Mouse (Mus musculus) left cerebral cortex, adult 9 months (tissue): Measurements from ENCODE around the gene Wdr86.
"Not testable (repeated sequence)": the region's sequence is repeated elsewhere in the genome, so short reads cannot be mapped to it uniquely, and the experiment has no call there.

Source experiments
- DNase-seq, 2 experiments: peaks; one replicate each; pipeline ENCODE4 v3.0.0; 2022; ENCODE audit warnings: low spot score in 2 of 2

Wdr86 gene

GRCm38 (mm10) chr5:24730488-24730871, at the start of gene Wdr86:
Wdr86 (minus strand) TSS chr5:24730727.
- DNase-seq: no peak

- DNase-seq: no peak
Measured at GRCm38 (mm10) chr5:24779881-24780512, 49.5 kb upstream of the Wdr86 start.

GRCm38 (mm10) chr5:24779321-24779720, 48.8 kb upstream of the Wdr86 start:
- DNase-seq: no peak

- DNase-seq: no peak
Measured at GRCm38 (mm10) chr5:24778843-24779140, 48.3 kb upstream of the Wdr86 start.

GRCm38 (mm10) chr5:24778082-24778842, 47.7 kb upstream of the Wdr86 start:
- no peak for DNase-seq

- no peak for DNase-seq
Measured at GRCm38 (mm10) chr5:24776681-24777080, 46.2 kb upstream of the Wdr86 start.

- not testable (repeated sequence) for DNase-seq
Measured at GRCm38 (mm10) chr5:24774549-24774948, 44.0 kb upstream of the Wdr86 start.

GRCm38 (mm10) chr5:24757816-24758215, 27.3 kb upstream of the Wdr86 start, which contains the start of gene Crygn:
Crygn (minus strand) TSS chr5:24758008.
- no peak for DNase-seq

GRCm38 (mm10) chr5:24756931-24757330, 26.4 kb upstream of the Wdr86 start:
- DNase-seq: no peak

- no peak for DNase-seq
Measured at GRCm38 (mm10) chr5:24752175-24752498, 21.6 kb upstream of the Wdr86 start.

- DNase-seq: peak in 1 of 2 experiments; percentile 43
Measured at GRCm38 (mm10) chr5:24751305-24752174, 21.0 kb upstream of the Wdr86 start.

- peak; percentile 53 to 82 for DNase-seq
Measured at GRCm38 (mm10) chr5:24750321-24751304, 20.1 kb upstream of the Wdr86 start.

- DNase-seq: no peak
Measured at GRCm38 (mm10) chr5:24749731-24750130, 19.2 kb upstream of the Wdr86 start.

GRCm38 (mm10) chr5:24747533-24747932, 17.0 kb upstream of the Wdr86 start:
- no peak for DNase-seq

- DNase-seq: no peak
Measured at GRCm38 (mm10) chr5:24743956-24744355, 13.4 kb upstream of the Wdr86 start.

GRCm38 (mm10) chr5:24741172-24741885, 10.8 kb upstream of the Wdr86 start:
- DNase-seq: no peak

- DNase-seq: peak in 1 of 2 experiments; percentile 29
Measured at GRCm38 (mm10) chr5:24739141-24739753, 8.7 kb upstream of the Wdr86 start.

- DNase-seq: no peak
Measured at GRCm38 (mm10) chr5:24738517-24738916, 8.0 kb upstream of the Wdr86 start.

- DNase-seq: no peak
Measured at GRCm38 (mm10) chr5:24737595-24737994, 7.1 kb upstream of the Wdr86 start.

- no peak for DNase-seq
Measured at GRCm38 (mm10) chr5:24733771-24734426, 3.4 kb upstream of the Wdr86 start.
